Mouse (Mus musculus) B cell, adult (primary cell): ENCODE data around the gene Olfr740. TPM values are rescaled to one million over a fixed set of nuclear protein-coding genes. Genes with fewer than 3 reads are reported as not detected.

ENCODE experiments used
- total RNA-seq: library from RNA; stranded (reverse); gene quantifications from 4 replicates; pipeline ENCODE4 v1.2.4, GENCODE M21; 2023; ENCODE audit not compliant: inconsistent age

Gene Olfr740
- total RNA-seq: not detected in 4 replicates

DNA sequence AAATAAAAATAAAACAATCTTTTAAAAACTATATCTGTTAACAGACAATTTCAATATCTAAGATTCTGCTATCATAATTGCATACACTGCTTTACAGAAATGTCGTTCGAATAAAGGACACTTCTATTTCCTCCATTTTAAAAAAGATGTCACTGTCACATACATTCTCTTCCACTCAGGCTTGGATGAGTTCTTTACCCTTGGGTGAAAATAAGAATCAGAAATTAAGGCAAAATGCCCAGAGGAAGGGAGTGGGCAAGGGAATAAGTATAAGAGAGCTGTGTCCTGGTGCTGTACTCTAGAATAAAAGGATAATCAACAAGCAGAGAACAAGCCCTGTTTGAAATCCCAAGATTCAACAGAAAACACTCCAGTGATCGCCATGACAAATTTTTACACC is at the start of gene Olfr740:
Gene Olfr740 (plus strand): TSS at position 301 of the 400 bp plus-strand sequence.

GRCm38 (mm10) chr14:50407268-50407667 is 38.1 kb upstream of the Olfr740 start, which contains the start of gene Olfr738:
Gene Olfr738, plus strand, starts transcription at chr14:50407568.

DNA sequence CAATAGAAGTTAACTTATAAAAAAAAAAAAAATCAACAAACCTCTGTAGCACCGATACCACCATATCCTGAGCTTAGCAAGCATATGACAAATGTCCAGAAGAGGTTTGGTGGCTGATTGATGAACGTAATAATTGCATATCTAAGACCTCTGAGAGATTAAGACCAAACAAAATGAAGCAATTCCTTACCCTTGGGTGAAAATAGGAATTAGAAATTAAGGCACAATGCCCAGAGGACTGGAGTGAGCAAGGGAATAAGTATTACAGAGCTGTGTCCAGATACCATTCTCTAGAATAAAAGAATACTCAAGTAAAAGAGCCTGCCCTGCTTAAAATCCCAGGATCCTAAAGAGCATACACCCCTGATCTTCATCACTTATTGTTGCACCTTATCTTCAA is 27.0 kb upstream of the Olfr740 start, which contains the start of gene Olfr739:
Gene Olfr739 (plus strand): TSS at position 301 of the 400 bp plus-strand sequence.

DNA sequence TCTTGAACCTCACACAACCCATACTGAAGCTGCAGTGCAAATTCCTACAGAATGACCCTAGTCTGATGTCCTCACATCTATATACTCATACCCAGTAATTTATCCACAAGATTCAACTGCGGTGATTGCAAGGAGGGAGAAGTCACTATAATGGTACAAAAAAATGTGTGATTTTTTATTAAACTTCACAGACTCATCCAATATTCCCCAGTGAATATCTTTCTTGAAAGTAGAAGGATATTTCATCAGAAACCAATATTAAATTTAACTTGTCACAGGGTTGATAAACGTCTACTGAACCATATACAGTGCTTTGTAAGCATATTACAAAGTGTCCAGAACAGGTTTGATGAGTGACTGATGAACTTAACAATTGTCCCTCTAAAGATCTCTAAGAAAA is 27.1 kb downstream of the Olfr740 start, which contains the start of gene Olfr741:
Gene Olfr741 (plus strand): TSS at position 301 of the 400 bp plus-strand sequence.

GRCm38 (mm10) chr14:50503300-50503699 is 58.0 kb downstream of the Olfr740 start, which contains the start of gene Olfr742:
Gene Olfr742, plus strand, starts transcription at chr14:50503600.

Other genes with a start within 250 kb of the Olfr740 start
- not detected in 4 replicates for gene Olfr731, start 203.7 kb upstream of the Olfr740 start, total RNA-seq
- not detected in 4 replicates for gene Olfr732, start 161.3 kb upstream of the Olfr740 start, total RNA-seq
- gene Olfr733, start 144.0 kb upstream of the Olfr740 start, total RNA-seq: not detected in 4 replicates
- not detected in 4 replicates for gene Olfr734, start 118.8 kb upstream of the Olfr740 start, total RNA-seq
- not detected in 4 replicates for gene Olfr735, start 96.7 kb upstream of the Olfr740 start, total RNA-seq
- gene Tlr11, start 87.6 kb upstream of the Olfr740 start, total RNA-seq: 0.22 TPM in 1 of 4 replicates, not detected in the others
- gene Olfr736, start 64.4 kb upstream of the Olfr740 start, total RNA-seq: not detected in 4 replicates
- not detected in 4 replicates for gene Olfr738, start 38.0 kb upstream of the Olfr740 start, total RNA-seq
- not detected in 4 replicates for gene Olfr739, start 26.9 kb upstream of the Olfr740 start, total RNA-seq
- not detected in 4 replicates for gene Olfr741, start 27.2 kb downstream of the Olfr740 start, total RNA-seq
- gene Olfr742, start 58.1 kb downstream of the Olfr740 start, total RNA-seq: not detected in 4 replicates
- gene Olfr743, start 76.3 kb downstream of the Olfr740 start, total RNA-seq: not detected in 4 replicates
- not detected in 4 replicates for gene Olfr744, start 169.3 kb downstream of the Olfr740 start, total RNA-seq
- not detected in 4 replicates for gene Olfr745, start 193.8 kb downstream of the Olfr740 start, total RNA-seq
- not detected in 4 replicates for gene Olfr746, start 201.5 kb downstream of the Olfr740 start, total RNA-seq
- not detected in 4 replicates for gene Olfr747, start 247.7 kb downstream of the Olfr740 start, total RNA-seq